Mouse (Mus musculus): Measurements from ENCODE around the gene Creb3l2.

Gene Creb3l2

GRCm38 (mm10) chr6:37371341-37371740, 70.6 kb downstream of the Creb3l2 start:
- peak; percentile 74 for DNase-seq (ENCODE audit: low read depth, low spot score)

DNA sequence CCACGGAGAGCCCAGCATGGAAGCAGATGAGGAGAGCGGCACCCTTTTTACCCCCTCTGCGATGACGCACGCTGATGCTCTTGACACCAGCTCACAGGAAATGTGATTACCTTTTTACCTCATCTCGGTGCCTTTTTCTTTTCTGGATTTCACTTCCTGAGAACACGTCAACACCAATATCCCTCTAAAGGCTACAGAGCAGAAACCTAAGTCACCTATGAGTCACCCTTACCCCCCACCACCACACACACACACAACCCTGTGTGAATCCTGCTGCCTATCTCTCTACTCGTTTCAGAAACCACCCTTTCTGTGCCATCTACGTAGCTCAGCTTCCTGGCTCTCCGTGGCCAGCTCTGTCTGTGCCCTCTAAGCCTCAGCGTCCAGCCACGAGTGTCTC, 71.4 kb downstream of the Creb3l2 start:
- DNase-seq (ENCODE audit: low read depth, low spot score) = peak; percentile 67

DNA sequence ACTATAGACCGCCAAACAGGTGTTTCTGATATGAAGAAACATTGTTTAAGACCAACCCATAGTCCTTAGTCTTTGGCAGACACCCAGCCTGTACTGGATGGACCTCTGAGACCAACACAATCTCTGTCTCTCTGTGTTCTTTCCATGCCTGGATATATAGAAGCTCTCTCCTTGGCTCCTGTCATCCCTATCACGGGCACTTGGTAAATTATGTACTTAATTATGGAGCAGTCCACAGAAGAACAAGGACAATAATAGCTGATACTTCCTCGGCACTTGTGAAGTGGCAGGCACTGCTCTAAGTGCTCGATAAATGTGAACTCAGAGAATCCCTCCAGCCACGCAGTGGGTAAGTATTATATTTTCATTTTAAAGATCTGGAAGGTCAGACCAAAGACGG, 72.2 kb downstream of the Creb3l2 start:
- no peak for DNase-seq (ENCODE audit: low read depth, low spot score)

DNA sequence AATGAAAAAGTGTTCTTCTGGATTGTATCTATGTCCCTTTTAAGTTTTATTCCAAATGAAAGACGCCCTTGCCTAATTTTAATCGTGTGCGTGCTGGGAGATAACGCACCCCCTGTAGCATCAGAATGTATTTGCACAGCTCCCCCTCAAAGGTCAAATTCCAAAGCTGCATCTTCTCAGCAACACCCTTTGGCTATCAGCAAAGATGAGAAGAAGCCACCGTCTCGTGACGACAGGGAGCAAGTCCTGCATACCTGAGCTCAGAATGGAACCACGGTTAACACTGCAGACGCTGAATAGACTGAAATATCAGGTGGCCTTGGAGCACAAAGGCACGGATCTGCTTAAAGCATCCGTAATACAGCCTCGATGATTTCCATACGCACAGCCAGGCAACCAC, 73.7 kb downstream of the Creb3l2 start:
- no peak for DNase-seq (ENCODE audit: low read depth, low spot score)

DNA sequence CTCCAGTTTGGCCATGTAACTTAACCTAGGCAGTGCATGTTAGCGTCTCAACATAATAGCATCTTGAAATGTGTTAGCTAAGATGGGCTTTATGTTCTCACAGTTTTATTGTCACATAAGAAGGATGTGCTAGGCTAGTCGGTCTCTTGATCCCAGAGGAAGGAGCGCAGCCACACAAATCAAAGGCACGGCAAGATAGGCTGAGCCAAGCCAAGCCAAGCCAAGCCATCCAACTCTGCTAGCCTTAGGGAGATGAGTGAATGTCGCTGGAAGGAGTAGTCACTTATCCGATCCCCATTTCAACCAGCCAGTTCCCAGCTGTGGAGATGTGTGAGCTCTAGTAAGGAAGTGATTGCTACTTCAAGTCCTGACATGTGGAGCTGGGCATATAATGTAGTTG, 75.0 kb downstream of the Creb3l2 start:
- DNase-seq (ENCODE audit: low read depth, low spot score) = no peak

DNA sequence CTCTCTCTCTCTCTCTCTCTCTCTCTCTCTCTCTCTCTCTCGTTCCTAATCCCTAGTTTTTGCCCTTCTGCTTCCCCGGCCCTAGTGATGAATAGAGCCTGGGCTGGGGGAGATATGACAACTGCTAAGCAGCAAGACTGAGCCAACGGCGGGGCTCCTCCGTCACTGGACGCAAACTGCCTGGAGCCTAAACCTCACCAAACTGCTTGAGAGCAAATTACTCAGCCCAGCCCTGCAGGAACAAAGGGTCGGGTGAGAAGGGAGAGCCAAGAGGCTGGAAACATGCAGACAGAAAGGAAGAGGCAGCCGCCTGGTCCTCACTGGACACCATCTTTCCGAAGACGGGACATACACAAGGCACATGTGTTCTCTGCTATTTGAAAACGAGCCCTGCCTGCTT, 76.8 kb downstream of the Creb3l2 start:
- no peak for DNase-seq (ENCODE audit: low read depth, low spot score)

DNA sequence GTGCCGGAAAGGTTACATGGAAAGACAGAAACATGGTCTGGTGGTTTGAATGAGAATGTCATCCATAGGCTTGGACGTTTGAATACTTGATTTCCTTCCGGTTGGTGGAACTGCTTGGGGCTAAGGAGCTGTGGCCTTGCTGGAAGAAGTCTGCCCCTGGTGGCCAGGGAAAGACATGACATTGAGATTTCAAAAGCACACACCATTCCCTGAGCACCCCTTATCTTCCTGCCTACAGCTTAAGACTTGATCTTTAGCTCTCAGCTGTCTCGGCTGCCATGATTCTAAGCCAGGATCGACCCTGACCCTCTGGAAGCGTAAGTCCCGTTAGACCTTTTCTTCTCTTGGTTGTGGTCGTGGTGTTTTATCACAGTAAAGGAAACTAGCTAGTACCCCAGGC, 77.6 kb downstream of the Creb3l2 start:
- DNase-seq (ENCODE audit: low read depth, low spot score) = peak; percentile 23

DNA sequence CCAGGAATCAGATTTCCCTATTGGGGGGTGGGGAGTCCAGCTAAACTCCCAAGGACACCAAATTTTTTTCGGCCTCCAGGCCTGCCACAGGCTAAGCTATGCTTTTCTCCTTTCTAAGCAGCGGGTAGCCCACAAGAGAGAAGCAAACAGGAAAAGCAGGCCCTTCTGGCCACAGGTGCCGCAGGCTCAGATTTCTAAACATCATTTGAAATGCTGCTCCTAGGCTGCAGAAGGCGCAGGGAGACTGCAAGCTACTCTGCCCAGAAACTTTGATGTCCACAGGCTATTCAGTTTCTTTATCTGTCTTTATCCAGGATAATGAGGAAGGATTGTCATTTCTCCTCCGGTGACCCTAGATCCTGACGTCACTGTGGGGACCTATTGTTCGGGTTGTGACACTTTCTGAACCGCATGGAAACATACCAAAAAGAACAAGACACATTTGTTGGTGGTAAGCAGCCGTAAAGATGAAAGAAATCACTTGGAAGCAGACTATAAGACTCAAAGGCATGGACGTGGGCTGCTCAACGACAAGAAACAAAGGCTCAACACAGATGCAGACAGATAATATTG, 81.0 kb downstream of the Creb3l2 start:
- DNase-seq (ENCODE audit: low read depth, low spot score) = no peak

DNA sequence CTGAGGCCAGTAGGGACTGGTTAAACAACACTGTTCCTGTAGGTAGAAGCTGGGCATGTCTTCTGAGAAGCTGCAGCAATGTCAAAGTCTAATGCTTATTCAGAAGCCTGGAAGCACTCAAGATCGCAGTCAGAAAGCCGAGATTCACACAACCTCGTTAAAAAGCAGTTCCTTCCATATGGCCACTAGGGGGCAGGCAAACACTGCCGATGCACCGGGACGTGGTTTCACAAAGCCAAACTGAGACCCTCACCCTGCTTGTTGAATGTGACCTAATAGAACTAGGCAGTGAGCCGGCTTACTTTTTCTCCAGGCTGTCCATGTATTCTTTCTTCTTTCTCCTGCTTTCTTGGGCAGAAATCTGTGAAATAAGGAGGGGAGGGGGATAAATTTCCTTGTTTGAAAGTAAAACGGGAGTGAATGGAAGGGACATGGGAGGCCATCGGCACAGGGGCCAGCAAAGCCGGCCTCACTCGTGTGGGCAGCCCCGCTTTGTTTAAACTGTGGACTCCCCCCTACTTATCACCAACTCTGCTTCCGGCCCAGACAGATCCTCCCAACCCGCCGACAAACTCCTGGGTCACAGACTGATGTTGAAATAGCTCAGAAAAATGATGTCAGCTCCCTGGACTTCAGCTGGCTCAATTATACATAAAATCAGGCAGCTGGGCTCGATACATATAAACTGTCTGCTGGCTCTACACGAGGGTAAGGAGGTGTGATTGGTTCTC, 87.3 kb downstream of the Creb3l2 start:
- peak; percentile 83 for DNase-seq (ENCODE audit: low read depth, low spot score)

- DNase-seq (ENCODE audit: low read depth, low spot score) = no peak
Observed at GRCm38 (mm10) chr6:37353616-37354015, 88.3 kb downstream of the Creb3l2 start.

DNA sequence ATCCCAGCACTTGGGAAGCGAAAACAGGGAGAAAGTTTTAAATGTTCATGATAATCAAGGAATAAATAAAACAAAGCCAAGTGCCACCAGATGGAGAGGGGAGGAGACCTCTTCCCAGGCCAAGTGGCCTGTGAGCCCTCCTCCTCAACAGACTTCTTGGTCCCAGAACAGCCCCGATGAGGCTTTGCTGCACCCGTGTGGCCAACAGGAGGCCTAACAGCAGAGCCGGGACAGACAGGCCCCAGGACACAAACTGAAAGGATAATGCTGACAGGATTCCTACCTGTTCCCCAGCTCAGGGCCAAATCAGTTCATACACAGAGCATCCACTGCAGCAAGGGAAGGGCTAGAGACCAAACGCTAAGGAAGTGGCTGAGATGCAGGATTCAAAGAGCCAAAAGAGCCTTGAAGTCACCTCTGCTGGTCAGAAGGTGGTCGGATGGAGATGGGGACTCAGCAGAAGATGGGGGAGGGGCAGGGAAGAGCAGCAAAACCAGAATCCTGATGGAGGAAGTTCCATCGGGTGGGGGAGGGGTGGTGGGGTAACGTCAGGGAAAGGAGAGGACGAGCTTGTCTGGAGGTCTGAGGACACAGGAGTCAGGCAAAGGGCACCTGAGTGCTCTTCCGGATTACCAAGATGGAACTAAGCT, 90.1 kb downstream of the Creb3l2 start:
- DNase-seq (ENCODE audit: low read depth, low spot score) = peak; percentile 46

DNA sequence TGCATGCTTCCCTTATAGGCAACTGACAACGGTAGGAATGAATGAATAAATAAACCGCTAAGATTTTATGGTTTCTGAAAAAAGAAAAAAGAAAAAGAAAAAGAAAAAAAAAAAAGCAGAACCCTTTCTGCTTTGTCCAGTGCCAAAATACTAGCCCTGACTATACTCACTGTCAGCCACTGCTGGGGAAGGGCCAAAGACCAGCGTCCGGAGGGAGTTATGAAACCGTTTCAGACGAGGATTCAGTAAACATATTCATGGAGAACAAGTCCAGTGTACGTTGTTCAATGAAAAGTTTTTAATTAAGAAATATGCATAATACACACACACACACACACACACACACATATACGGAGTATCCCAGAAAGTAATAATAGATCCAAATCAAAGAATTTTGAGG, 91.6 kb downstream of the Creb3l2 start:
- no peak for DNase-seq (ENCODE audit: low read depth, low spot score)

- no peak for DNase-seq (ENCODE audit: low read depth, low spot score)
Observed at GRCm38 (mm10) chr6:37347606-37348005, 94.3 kb downstream of the Creb3l2 start.

DNA sequence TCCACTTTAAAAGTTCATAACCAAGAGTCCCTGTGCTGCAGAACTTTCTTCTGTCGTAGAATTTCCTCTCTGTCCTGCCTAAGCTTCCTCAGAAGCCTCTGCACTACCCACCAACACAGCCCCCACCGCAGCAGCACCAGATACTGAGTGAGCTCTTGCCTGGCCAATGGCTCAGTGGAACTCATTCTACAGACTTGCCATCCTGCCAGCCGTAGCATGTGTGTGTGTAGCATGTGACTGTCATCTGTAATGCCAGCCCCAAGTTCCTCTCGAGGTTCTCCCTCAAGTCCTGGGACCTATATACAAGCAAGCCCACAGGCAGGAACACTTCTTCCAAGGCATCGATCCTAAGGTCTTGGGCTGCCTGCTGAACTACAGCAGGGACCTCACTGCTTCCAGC, 103.9 kb downstream of the Creb3l2 start:
- DNase-seq (ENCODE audit: low read depth, low spot score) = no peak

GRCm38 (mm10) chr6:37336831-37337260, 105.1 kb downstream of the Creb3l2 start:
- DNase-seq (ENCODE audit: low read depth, low spot score) = no peak

DNA sequence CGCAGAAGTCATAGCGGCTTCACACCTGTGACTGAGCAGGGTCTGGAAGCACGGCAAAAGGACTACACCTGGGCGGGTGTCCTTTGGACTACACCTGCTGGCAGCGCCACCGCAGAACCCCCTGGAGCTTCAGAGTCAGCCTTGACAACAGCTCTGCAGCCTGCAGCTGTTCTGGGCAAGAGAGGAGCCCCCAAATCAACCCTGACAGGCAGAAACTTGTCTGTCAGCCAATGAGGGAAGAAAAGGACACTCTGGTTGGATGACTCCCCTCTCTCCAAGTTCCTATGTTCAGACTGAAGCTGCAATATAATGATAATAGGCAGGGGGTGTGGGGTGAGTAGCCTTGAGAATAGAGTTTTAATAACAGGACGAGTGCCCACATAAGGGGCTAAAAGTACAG, 105.6 kb downstream of the Creb3l2 start:
- DNase-seq (ENCODE audit: low read depth, low spot score) = no peak

DNA sequence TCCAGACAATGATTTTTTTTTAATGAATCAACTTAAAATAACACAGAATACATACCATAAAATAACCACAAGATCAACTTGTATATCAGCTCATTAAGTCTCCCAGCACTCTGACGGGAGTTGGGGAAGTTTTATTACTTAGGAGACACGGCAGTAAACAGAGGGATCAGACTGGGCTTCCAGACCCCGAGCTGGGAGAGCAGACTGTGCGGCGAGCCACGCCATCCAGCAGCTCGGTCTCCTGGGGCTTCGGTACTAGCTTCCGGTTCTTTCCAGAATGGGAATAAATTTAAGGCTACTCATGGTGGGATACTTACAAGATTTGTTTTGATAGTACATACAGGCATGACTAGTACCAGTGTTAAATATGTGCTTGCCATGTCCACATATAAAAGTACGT, 109.1 kb downstream of the Creb3l2 start:
- no peak for DNase-seq (ENCODE audit: low read depth, low spot score)

DNA sequence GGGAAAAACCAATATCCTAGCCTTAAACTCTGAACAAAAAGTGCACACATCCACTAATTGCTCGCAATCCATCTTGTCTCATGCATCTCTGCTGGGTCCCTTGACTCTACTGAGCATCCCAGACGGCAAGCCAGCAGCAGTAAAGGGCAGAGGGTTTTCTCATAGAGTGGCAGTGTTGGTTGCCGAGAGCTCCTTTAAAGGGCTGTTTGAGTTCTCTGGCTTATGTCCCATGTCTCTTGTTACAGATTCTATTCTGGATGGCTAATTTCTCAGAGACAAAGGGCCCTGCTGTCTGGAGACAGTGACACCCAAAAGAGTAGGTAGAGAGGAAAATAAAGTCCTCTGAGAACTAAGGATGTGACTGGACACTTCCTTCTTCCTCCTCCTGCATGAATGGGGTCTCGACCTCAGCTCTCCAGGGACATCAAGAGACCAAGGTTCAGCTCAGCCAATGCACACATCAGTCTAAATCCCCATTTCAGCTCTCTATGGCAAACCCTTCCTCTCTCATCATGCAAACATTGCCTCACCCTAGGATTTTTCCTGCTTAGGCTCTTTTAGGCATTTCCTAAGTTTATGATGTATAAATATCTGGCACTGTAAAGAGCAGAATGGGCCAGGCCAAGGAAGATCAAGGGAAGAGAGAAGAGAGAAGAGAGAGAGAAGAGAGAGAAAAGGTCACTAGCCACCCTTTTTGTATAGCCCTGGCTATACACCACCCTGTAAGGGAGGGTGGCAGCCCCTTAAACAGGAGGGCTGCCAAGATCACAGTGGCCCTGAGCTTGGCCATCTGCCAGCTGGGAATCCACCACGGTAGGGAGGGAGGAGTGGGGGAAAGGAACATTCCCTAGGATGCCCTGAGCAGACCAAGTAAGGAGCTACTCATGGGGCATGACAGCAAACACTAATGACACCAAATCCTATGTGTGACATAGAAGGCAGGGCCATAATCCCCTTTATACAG, 111.8 kb downstream of the Creb3l2 start:
- no peak for DNase-seq (ENCODE audit: low read depth, low spot score)

DNA sequence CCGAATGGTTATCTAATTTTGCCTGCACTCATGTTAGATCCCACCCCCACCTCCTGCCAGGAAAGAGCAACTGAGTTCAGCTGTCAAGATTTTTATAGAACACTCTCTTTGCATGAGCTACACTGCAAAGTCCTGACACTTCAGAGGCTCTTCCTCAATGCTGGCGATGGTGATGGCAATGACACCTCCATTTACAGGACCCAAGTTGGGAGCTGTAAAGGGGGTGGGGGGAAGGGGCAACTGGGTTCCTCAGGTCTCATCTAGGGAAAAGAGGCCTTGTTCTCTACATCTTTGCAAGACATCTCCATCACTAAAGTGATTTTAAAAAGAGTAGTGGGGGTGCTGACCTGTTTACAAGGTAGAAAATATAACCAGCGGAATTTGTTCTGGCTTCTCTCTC, 112.6 kb downstream of the Creb3l2 start:
- no peak for DNase-seq (ENCODE audit: low read depth, low spot score)

DNA sequence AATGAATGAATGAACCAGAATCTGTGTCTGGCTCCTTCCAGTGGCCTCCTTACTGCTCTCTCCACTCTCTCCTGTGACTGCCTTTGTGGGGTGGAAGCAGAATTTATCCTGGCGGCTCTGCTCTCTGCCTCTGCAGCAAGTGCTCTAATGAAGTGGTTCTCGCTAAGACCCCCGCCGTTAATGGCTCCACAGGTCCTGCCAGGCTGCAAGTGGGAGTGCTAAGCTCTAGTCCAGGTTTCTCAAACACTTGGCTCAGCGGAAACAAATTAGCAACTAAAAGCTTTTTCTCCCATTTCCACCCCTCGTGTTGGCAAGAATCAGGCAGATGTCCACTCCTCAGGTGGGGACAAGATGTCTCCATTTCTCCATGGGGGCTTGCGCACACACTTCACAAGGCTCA, 113.3 kb downstream of the Creb3l2 start:
- no peak for DNase-seq (ENCODE audit: low read depth, low spot score)

DNA sequence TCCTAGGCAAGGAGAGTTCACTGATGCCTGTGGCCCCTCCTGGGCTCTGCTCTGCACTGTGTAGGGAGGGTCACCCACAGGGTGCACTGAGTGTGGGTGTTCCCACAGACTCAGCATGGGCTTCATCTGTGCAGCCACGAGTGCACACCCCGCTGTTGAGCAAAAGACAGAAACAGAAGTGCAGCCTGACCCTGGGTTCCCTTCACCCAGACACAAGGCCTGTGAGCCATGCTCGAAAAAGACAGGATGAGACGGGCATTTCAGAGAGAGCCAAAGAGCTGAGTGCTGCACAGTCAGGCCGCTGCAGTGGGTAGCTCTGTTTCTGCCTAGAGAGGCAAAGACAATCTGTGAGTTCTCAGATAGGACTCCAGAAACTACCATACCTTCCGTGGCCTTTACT, 114.4 kb downstream of the Creb3l2 start:
- DNase-seq (ENCODE audit: low read depth, low spot score) = no peak

- no peak for DNase-seq (ENCODE audit: low read depth, low spot score)
Observed at GRCm38 (mm10) chr6:37326603-37326955, 115.4 kb downstream of the Creb3l2 start.

All from CD4-positive, CD25-positive, alpha-beta regulatory T cell, adult 2 months (primary cell).